Mouse (Mus musculus) stomach, postnatal 0 days (tissue): ENCODE data around the gene Izumo2. TPM values are rescaled to one million over a fixed set of nuclear protein-coding genes. Genes with fewer than 3 reads are reported as not detected.

Source experiments
- ATAC-seq: fragments of 200-750 bp; cut with Nextera tagmentation; 2 replicates; pipeline ENCODE4 v1.8.0; 2017; ENCODE audit not compliant: low FRiP score, low TSS enrichment
- DNase-seq: peaks from one replicate; pipeline ENCODE4 v3.0.0-alpha.2; 2016; ENCODE audit warnings: low spot score
- H3K27ac ChIP-seq: fragments of 300-500 bp; sonication (generic); replicated peaks from 2 replicates; pipeline ENCODE4 v1.5.1; 2014; ENCODE audit warnings: mild to moderate bottlenecking, control low read depth
- H3K27me3 ChIP-seq: fragments of 300-500 bp; sonication (generic); 2 replicates; pipeline ENCODE4 v1.6.1; 2014; ENCODE audit warnings: low read length; ENCODE audit not compliant: control insufficient read depth, insufficient read depth
- H3K36me3 ChIP-seq: fragments of 300-500 bp; sonication (generic); 2 replicates; pipeline ENCODE4 v1.6.1; 2014; ENCODE audit warnings: low read length, mixed read lengths; ENCODE audit not compliant: control insufficient read depth, insufficient read depth
- H3K4me1 ChIP-seq: fragments of 300-500 bp; sonication (generic); replicated peaks from 2 replicates; pipeline ENCODE4 v1.6.1; 2014; ENCODE audit warnings: antibody characterized with exemption; ENCODE audit not compliant: control insufficient read depth, insufficient read depth
- H3K4me2 ChIP-seq: fragments of 300-500 bp; sonication (generic); replicated peaks from 2 replicates; pipeline ENCODE4 v1.6.1; 2014; ENCODE audit warnings: low read depth, mild to moderate bottlenecking, control low read depth, moderate library complexity
- H3K4me3 ChIP-seq: fragments of 300-500 bp; sonication (generic); 2 replicates; pipeline ENCODE4 v1.5.1; 2014; ENCODE audit warnings: low read depth, low read length, control low read depth
- H3K9ac ChIP-seq: fragments of 300-500 bp; sonication (generic); 2 replicates; pipeline ENCODE4 v1.6.1; 2014; ENCODE audit warnings: mild to moderate bottlenecking, low read length, control low read depth, mixed read lengths
- H3K9me3 ChIP-seq: fragments of 300-500 bp; sonication (generic); 2 replicates; pipeline ENCODE4 v1.6.1; 2016; ENCODE audit warnings: low read length; ENCODE audit not compliant: control insufficient read depth
- CTCF ChIP-seq: IDR thresholded peaks from 2 replicates; pipeline ENCODE4 v1.5.1; 2016; ENCODE audit warnings: antibody characterized with exemption, low read depth, mild to moderate bottlenecking, moderate library complexity
- EP300 ChIP-seq: optimal IDR thresholded peaks from 2 replicates; pipeline ENCODE3; 2016; ENCODE audit warnings: antibody characterized with exemption
- WGBS: fragments of 180-500 bp; shearing (Covaris S2); extraction: QIAGEN DNeasy Blood & Tissue Kit; methylation state at CpG from one replicate; pipeline ENCODE4 v1.1.7; 2014; 5-methylcytosine and 5-hydroxymethylcytosine counted together
- polyA plus RNA-seq: library from polyadenylated mRNA; unstranded; fragments of >200 nt; fragmentation: Nextera tagmentation; extraction: Ambion mirVana; gene quantifications from 2 replicates; pipeline ENCODE4 v1.2.1, GENCODE M21; 2015

Gene Izumo2
- polyA plus RNA-seq, 1 experiment from 2014 or later = not detected

GRCm38 (mm10) chr7:44666462-44666861 lies 42.1 kb upstream of the Izumo2 start:
- H3K4me2 ChIP-seq = no peak overlapping the region
- H3K4me3 ChIP-seq = no peak overlapping the region
- H3K27me3 ChIP-seq = no peaks in the 10 kb centered on the region
- H3K4me1 ChIP-seq = no peaks in the 10 kb centered on the region
- TF ChIP-seq EP300 (no peak), CTCF (peak; percentile 58)
- no peak overlapping the region for H3K27ac ChIP-seq
- no peaks in the 10 kb centered on the region for H3K9me3 ChIP-seq
- ATAC-seq (no peak), DNase-seq (no peak)
- no peak overlapping the region for H3K9ac ChIP-seq
- 78% methylated on average over 2 of the region's 2 CpGs for WGBS
- no peaks in the 10 kb centered on the region for H3K36me3 ChIP-seq

- peak overlapping the region; percentile 17 for H3K4me3 ChIP-seq
- H3K4me2 ChIP-seq = peak overlapping the region; percentile 40
- DNase-seq (peak; percentile 73), ATAC-seq (peak; percentile 74)
- no peaks in the 10 kb centered on the region for H3K9me3 ChIP-seq
- H3K36me3 ChIP-seq = no peaks in the 10 kb centered on the region
- TF ChIP-seq EP300 = no peak
- peak overlapping the region; percentile 41; the same call in 1 of the 2 replicates for H3K9ac ChIP-seq
- H3K27me3 ChIP-seq = no peaks in the 10 kb centered on the region
- H3K4me1 ChIP-seq = no peaks in the 10 kb centered on the region
- peak overlapping the region; percentile 87 for H3K27ac ChIP-seq
- WGBS = 43% methylated on average over 13 of the region's 13 CpGs
Observed at GRCm38 (mm10) chr7:44667996-44668738, 40.4 kb upstream of the Izumo2 start.

GRCm38 (mm10) chr7:44669103-44669502 lies 39.4 kb upstream of the Izumo2 start:
- peak overlapping the region; percentile 41; the same call in 1 of the 2 replicates for H3K9ac ChIP-seq
- no peaks in the 10 kb centered on the region for H3K36me3 ChIP-seq
- TF ChIP-seq EP300 = no peak
- peak; percentile 3; the same call in 1 of the 2 replicates for TF ChIP-seq CTCF
- no peaks in the 10 kb centered on the region for H3K4me1 ChIP-seq
- H3K27ac ChIP-seq = peak overlapping the region; percentile 87
- peak; percentile 91 for DNase-seq
- peak overlapping the region; percentile 40 for H3K4me2 ChIP-seq
- peak overlapping the region; percentile 17 for H3K4me3 ChIP-seq
- no peaks in the 10 kb centered on the region for H3K27me3 ChIP-seq
- ATAC-seq = peak; percentile 72
- H3K9me3 ChIP-seq = no peaks in the 10 kb centered on the region
- 16% methylated on average over 21 of the region's 21 CpGs for WGBS

GRCm38 (mm10) chr7:44670803-44671202 lies 37.7 kb upstream of the Izumo2 start, which contains the start of gene Myh14:
Gene Myh14 (minus strand): TSS chr7:44670843.
- TF ChIP-seq EP300 (no peak), CTCF (no peak)
- Histone ChIP-seq H3K27me3 (no peaks in the 10 kb centered on the region), H3K4me3 (peak within 1 kb of the TSS; percentile 17; the same call in 1 of the 2 replicates), H3K36me3 (no peaks in the 10 kb centered on the region), H3K9ac (peak within 1 kb of the TSS; percentile 35; the same call in 1 of the 2 replicates), H3K9me3 (no peaks in the 10 kb centered on the region), H3K27ac (no peak within 1 kb of the TSS; the same call in 1 of the 2 replicates), H3K4me1 (no peaks in the 10 kb centered on the region), H3K4me2 (peak within 1 kb of the TSS; percentile 47)
- WGBS = under 1% methylated on average over 23 of the region's 23 CpGs
- DNase-seq (peak; percentile 96), ATAC-seq (peak; percentile 92)

- Histone ChIP-seq H3K27ac (no peak overlapping the region), H3K27me3 (no peaks in the 10 kb centered on the region), H3K36me3 (no peaks in the 10 kb centered on the region), H3K9me3 (no peaks in the 10 kb centered on the region), H3K4me3 (no peak overlapping the region), H3K9ac (no peak overlapping the region), H3K4me2 (no peak overlapping the region), H3K4me1 (no peaks in the 10 kb centered on the region)
- no peak for TF ChIP-seq CTCF
- no peak for TF ChIP-seq EP300
- 60% methylated on average over 5 of the region's 5 CpGs for WGBS
- ATAC-seq (no peak), DNase-seq (no peak)
Observed at GRCm38 (mm10) chr7:44672193-44672592, 36.3 kb upstream of the Izumo2 start.

GRCm38 (mm10) chr7:44674511-44674910 lies 34.0 kb upstream of the Izumo2 start:
- 77% methylated on average over 4 of the region's 4 CpGs for WGBS
- Histone ChIP-seq H3K4me1 (no peaks in the 10 kb centered on the region), H3K27ac (no peak overlapping the region), H3K4me3 (no peak overlapping the region), H3K36me3 (no peaks in the 10 kb centered on the region), H3K4me2 (no peak overlapping the region), H3K9ac (no peak overlapping the region), H3K9me3 (no peaks in the 10 kb centered on the region), H3K27me3 (no peaks in the 10 kb centered on the region)
- DNase-seq = no peak
- no peak for ATAC-seq
- TF ChIP-seq EP300 = no peak
- TF ChIP-seq CTCF = peak; percentile 24; the same call in 1 of the 2 replicates
